Comparison of ENCODE assay signal across 14 mouse cellular contexts in genomic region chr9:19621297-19621696, GRCm38 (mm10). TPM values are rescaled to one million over a fixed set of nuclear protein-coding genes. Genes with fewer than 3 reads are reported as not detected.
A peak's percentile ranks its signal among the peaks of the same experiment; 100 is the strongest.
DNase-seq lines count a peak whose midpoint lies in the region; ATAC-seq lines count a peak whose summit lies in the region.
"Had no signal": no experiment of that assay in that cellular context is flagged by ENCODE, and none has a peak within 500 bp of the region (broad histone marks: within the 10 kb centered on the region; RNA-seq: fewer than 3 reads in every experiment).

No protein-coding gene starts in this region.

- WGBS in forebrain, embryonic 11.5 days: 92% methylated on average over 3 of the region's 3 CpGs
- WGBS in forebrain, embryonic 10.5 days: 96% methylated on average over 3 of the region's 3 CpGs
- WGBS in forebrain, embryonic 14.5 days: 97% methylated on average over 3 of the region's 3 CpGs
- 97% methylated on average over 3 of the region's 3 CpGs for WGBS in neural tube, embryonic 13.5 days

- no peaks in the 10 kb centered on the region for H3K27me3 ChIP-seq in forebrain, embryonic 11.5 days (ENCODE audit: control insufficient read depth, insufficient read depth, low read length)
- H3K27me3 ChIP-seq in forebrain, embryonic 10.5 days (ENCODE audit: poor library complexity, severe bottlenecking): no peaks in the 10 kb centered on the region
- no peaks in the 10 kb centered on the region for H3K27me3 ChIP-seq in forebrain, embryonic 14.5 days (replicated peaks; ENCODE audit: control insufficient read depth, insufficient read depth, low read length)
- H3K27me3 ChIP-seq in neural tube, embryonic 13.5 days: no peaks in the 10 kb centered on the region
- H3K27me3 ChIP-seq: embryonic facial prominence, embryonic 15.5 days; intestine, embryonic 15.5 days had no signal

- peak; percentile 19; the same call in 1 of the 2 replicates for ATAC-seq in forebrain, embryonic 11.5 days (replicated peaks; ENCODE audit: low FRiP score)
- ATAC-seq in forebrain, embryonic 14.5 days: 0 out of 2 replicates have a peak, but pooled peaks have one; percentile 11
- peak; percentile 34; the same call in 1 of the 2 replicates for ATAC-seq in neural tube, embryonic 13.5 days (ENCODE audit: low read depth)

- no peaks in the 10 kb centered on the region for H3K4me1 ChIP-seq in forebrain, embryonic 11.5 days (replicated peaks; ENCODE audit: control insufficient read depth, insufficient read depth, low read length)
- no peaks in the 10 kb centered on the region for H3K4me1 ChIP-seq in forebrain, embryonic 10.5 days
- H3K4me1 ChIP-seq in forebrain, embryonic 14.5 days (ENCODE audit: control insufficient read depth, insufficient read depth, low read length): no peaks in the 10 kb centered on the region
- H3K4me1 ChIP-seq in neural tube, embryonic 13.5 days (replicated peaks): no peaks in the 10 kb centered on the region
- H3K4me1 ChIP-seq: embryonic facial prominence, embryonic 15.5 days; intestine, embryonic 15.5 days; limb, embryonic 10.5 days had no signal

- H3K9me3 ChIP-seq in forebrain, embryonic 11.5 days (ENCODE audit: control insufficient read depth, low read length): no peaks in the 10 kb centered on the region
- H3K9me3 ChIP-seq in forebrain, embryonic 10.5 days: no peaks in the 10 kb centered on the region
- no peaks in the 10 kb centered on the region for H3K9me3 ChIP-seq in forebrain, embryonic 14.5 days (replicated peaks; ENCODE audit: control insufficient read depth, low read length)
- no peaks in the 10 kb centered on the region for H3K9me3 ChIP-seq in neural tube, embryonic 13.5 days
- H3K9me3 ChIP-seq: embryonic facial prominence, embryonic 15.5 days; intestine, embryonic 15.5 days; limb, embryonic 10.5 days had no signal

- no peak overlapping the region for H3K9ac ChIP-seq in forebrain, embryonic 11.5 days (ENCODE audit: low read length)
- no peak overlapping the region for H3K9ac ChIP-seq in forebrain, embryonic 14.5 days (ENCODE audit: low read length)
- no peak overlapping the region for H3K9ac ChIP-seq in neural tube, embryonic 13.5 days

- no peak overlapping the region for H3K4me3 ChIP-seq in forebrain, embryonic 11.5 days (ENCODE audit: low read depth, low read length)
- H3K4me3 ChIP-seq in forebrain, embryonic 10.5 days: no peak overlapping the region
- H3K4me3 ChIP-seq in forebrain, embryonic 14.5 days (ENCODE audit: low read depth, low read length): no peak overlapping the region
- H3K4me3 ChIP-seq in neural tube, embryonic 13.5 days: no peak overlapping the region

- no peaks in the 10 kb centered on the region for H3K36me3 ChIP-seq in forebrain, embryonic 11.5 days (ENCODE audit: control insufficient read depth, insufficient read depth, low read length)
- peaks cover 19% of the 10 kb centered on the region for H3K36me3 ChIP-seq in forebrain, embryonic 10.5 days (replicated peaks)
- peaks cover 7% of the 10 kb centered on the region; the same call in 1 of the 2 replicates for H3K36me3 ChIP-seq in forebrain, embryonic 14.5 days (ENCODE audit: control insufficient read depth, insufficient read depth, low read length)
- peaks cover 11% of the 10 kb centered on the region; the same call in 1 of the 2 replicates for H3K36me3 ChIP-seq in neural tube, embryonic 13.5 days
- H3K36me3 ChIP-seq: embryonic facial prominence, embryonic 15.5 days; intestine, embryonic 15.5 days had no signal

- no peak overlapping the region for H3K27ac ChIP-seq in forebrain, embryonic 11.5 days (ENCODE audit: low read depth, low read length)
- H3K27ac ChIP-seq in forebrain, embryonic 10.5 days: no peak overlapping the region
- no peak overlapping the region for H3K27ac ChIP-seq in forebrain, embryonic 14.5 days (ENCODE audit: low read depth, low read length)
- H3K27ac ChIP-seq in neural tube, embryonic 13.5 days (replicated peaks): no peak overlapping the region

- H3K4me2 ChIP-seq in forebrain, embryonic 11.5 days (ENCODE audit: low read depth, low read length, severe bottlenecking): no peak overlapping the region
- H3K4me2 ChIP-seq in forebrain, embryonic 14.5 days (ENCODE audit: low read length): no peak overlapping the region
- no peak overlapping the region for H3K4me2 ChIP-seq in neural tube, embryonic 13.5 days

- DNase-seq in forebrain, embryonic 11.5 days (ENCODE audit: low spot score): no peak
- no peak for DNase-seq in forebrain, embryonic 10.5 days (ENCODE audit: extremely low spot score, low spot score)
- no peak for DNase-seq in forebrain, embryonic 14.5 days (ENCODE audit: low spot score)
- DNase-seq in induced T-regulatory cell, adult 2 months (ENCODE audit: low read depth): peak; percentile 13
- no peak for DNase-seq in heart, adult 18-20 months
- no peak for DNase-seq in layer of hippocampus, adult 18-20 months (ENCODE audit: low spot score in 2 of 2)

RNA-seq across cellular contexts. Expression of gene Zfp317, which starts 0.6 kb away (rescaled TPM):
- 41.9 and 48.2 TPM in 2 replicates for polyA plus RNA-seq in forebrain, embryonic 11.5 days (2014; fragmentation: Nextera tagmentation; extraction: Ambion mirVana)
- 38.6 and 38.7 TPM in 2 replicates for polyA plus RNA-seq in forebrain, embryonic 10.5 days (2016; fragmentation: Nextera tagmentation; extraction: Ambion mirVana)
- 34.9 and 42.0 TPM in 2 replicates for polyA plus RNA-seq in forebrain, embryonic 14.5 days (2014; fragmentation: Nextera tagmentation; extraction: Ambion mirVana)
- 36.8 and 37.5 TPM in 2 replicates for polyA plus RNA-seq in neural tube, embryonic 13.5 days (2015; fragmentation: Nextera tagmentation; extraction: Ambion mirVana)
- 10 to 100 TPM; 14.0 to 14.9 TPM for total RNA-seq in heart, adult 18-20 months (2021)
- 10 to 100 TPM; 19.5 to 21.9 TPM for total RNA-seq in layer of hippocampus, adult 18-20 months (2021)

RNA-seq across cellular contexts. Expression of gene Olfr855, which starts 38.9 kb away (rescaled TPM):
- polyA plus RNA-seq in forebrain, embryonic 11.5 days (2014; fragmentation: Nextera tagmentation; extraction: Ambion mirVana): not detected in 2 replicates
- polyA plus RNA-seq in forebrain, embryonic 10.5 days (2016; fragmentation: Nextera tagmentation; extraction: Ambion mirVana): not detected in 2 replicates
- not detected in 2 replicates for polyA plus RNA-seq in forebrain, embryonic 14.5 days (2014; fragmentation: Nextera tagmentation; extraction: Ambion mirVana)
- polyA plus RNA-seq in neural tube, embryonic 13.5 days (2015; fragmentation: Nextera tagmentation; extraction: Ambion mirVana): not detected in 2 replicates
- not detected for total RNA-seq in heart, adult 18-20 months (2021)
- total RNA-seq in layer of hippocampus, adult 18-20 months (2021): not detected
- total RNA-seq: adrenal gland, postnatal 10 days; layer of hippocampus, postnatal 25 days had no signal
- polyA plus RNA-seq: heart, embryonic 16.5 days; intestine, embryonic 15.5 days; limb, embryonic 10.5 days; liver, embryonic 14.5 days had no signal

RNA-seq across cellular contexts. Expression of gene Olfr854, which starts 54.1 kb away (rescaled TPM):
- not detected in 2 replicates for polyA plus RNA-seq in forebrain, embryonic 11.5 days (2014; fragmentation: Nextera tagmentation; extraction: Ambion mirVana)
- polyA plus RNA-seq in forebrain, embryonic 10.5 days (2016; fragmentation: Nextera tagmentation; extraction: Ambion mirVana): not detected in 2 replicates
- not detected in 2 replicates for polyA plus RNA-seq in forebrain, embryonic 14.5 days (2014; fragmentation: Nextera tagmentation; extraction: Ambion mirVana)
- polyA plus RNA-seq in neural tube, embryonic 13.5 days (2015; fragmentation: Nextera tagmentation; extraction: Ambion mirVana): not detected in 2 replicates
- not detected for total RNA-seq in heart, adult 18-20 months (2021)
- not detected for total RNA-seq in layer of hippocampus, adult 18-20 months (2021)
- total RNA-seq: adrenal gland, postnatal 10 days; layer of hippocampus, postnatal 25 days had no signal
- polyA plus RNA-seq: embryonic facial prominence, embryonic 15.5 days; heart, embryonic 16.5 days; intestine, embryonic 15.5 days; limb, embryonic 10.5 days; liver, embryonic 14.5 days had no signal
